Mouse (Mus musculus): ENCODE data around the gene Cyth4.

Gene Cyth4

GRCm38 (mm10) chr15:78587050-78587994 lies 9.5 kb upstream of the Cyth4 start:
- peak; percentile 74 to 90 for DNase-seq

DNA sequence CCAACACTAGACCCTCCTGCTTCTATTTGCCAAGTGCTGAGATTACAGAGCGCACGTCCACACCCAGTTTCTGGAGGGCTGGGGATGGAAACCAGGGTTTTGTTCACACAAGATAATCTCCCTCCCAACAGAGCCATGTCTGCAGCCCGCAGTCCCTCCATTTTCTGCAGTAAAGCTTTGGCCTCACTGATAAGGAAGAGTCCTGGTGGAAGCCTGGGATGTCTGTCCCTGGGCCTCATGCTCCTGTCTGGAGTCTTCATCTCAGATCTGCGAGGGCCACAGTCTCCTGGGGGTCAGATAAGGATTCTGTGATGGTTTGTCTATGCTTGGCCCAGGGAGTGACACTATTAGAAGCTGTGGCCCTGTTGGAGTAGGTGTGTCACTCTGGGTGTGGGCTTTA lies 8.8 kb upstream of the Cyth4 start:
- no peak for DNase-seq

- DNase-seq = peak; percentile 52 to 64
Observed at GRCm38 (mm10) chr15:78588900-78589299, 7.9 kb upstream of the Cyth4 start.

- no peak for DNase-seq
Observed at GRCm38 (mm10) chr15:78589936-78590335, 6.9 kb upstream of the Cyth4 start.

DNA sequence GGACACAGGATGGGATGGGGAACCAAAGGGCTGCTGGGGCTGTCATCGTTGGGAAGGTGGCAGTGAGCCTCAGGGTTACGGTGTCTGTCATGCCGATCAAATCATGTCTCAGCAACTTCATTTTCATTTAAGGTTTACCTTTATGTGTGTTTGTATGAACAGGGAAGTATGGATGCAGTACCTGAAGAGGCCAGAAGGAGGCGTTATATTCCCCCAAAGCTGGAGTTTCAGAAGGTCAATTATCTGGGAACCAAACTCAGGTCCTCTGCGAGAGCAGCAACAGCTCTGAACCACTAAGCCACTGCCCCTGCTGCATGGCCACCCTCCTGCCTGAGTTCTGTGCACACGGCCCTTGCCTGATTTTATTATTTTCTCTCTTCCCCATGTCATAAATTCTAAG lies 6.1 kb upstream of the Cyth4 start:
- DNase-seq = no peak

GRCm38 (mm10) chr15:78591680-78592451 lies 5.0 kb upstream of the Cyth4 start:
- peak; percentile 69 to 70 for DNase-seq

GRCm38 (mm10) chr15:78592452-78592968 lies 4.3 kb upstream of the Cyth4 start:
- no peak for DNase-seq

GRCm38 (mm10) chr15:78593896-78594425 lies 2.9 kb upstream of the Cyth4 start:
- no peak for DNase-seq

- DNase-seq = no peak
Observed at GRCm38 (mm10) chr15:78594831-78595230, 2.0 kb upstream of the Cyth4 start.

DNA sequence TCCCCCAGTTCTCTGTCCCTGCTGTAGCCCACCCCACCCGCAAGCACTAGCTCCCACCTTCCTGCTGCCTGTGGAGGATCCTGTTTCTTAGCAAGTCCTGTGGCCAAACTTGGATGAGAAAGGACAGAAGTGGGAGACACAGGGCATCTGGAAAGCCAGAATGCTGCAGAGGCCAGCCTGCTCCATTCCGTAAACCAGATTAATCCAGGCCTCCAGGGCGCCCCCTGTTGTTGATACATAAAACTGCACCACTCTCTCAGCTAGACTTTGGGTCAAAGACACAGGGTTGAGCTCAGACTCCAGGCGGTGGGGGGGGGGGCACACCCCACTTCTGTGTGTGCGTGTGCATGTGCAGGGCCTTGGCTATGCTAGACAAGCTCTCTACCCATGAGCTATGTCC lies 1.4 kb upstream of the Cyth4 start:
- DNase-seq = no peak

GRCm38 (mm10) chr15:78596504-78596903 lies 343 bp upstream of the Cyth4 start:
- no peak for DNase-seq

GRCm38 (mm10) chr15:78597729-78598128 lies 882 bp downstream of the Cyth4 start:
- DNase-seq = peak; percentile 67 to 79

DNA sequence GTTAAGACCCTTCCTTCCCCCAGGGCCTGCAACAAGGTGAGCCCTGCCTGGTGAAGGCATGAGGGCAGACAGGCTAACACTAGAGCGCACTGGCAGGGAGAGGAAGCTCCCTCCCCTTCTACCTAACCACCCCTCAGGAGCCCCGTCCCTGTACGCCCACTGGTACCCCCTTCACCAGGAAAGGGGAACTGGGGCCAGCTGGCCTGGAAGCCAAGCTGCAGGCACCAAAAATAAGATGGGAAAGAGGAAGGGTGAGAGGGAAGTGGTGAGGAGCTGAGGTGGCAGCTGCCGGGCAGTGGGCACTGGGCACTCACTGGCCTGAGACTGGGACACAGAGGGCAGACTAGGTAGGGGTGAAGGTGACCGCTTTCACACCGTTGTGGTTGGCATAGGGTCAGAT lies 2.3 kb downstream of the Cyth4 start:
- peak in 1 of 2 experiments; percentile 39 for DNase-seq

- no peak for DNase-seq
Observed at GRCm38 (mm10) chr15:78599529-78600193, 2.8 kb downstream of the Cyth4 start.

GRCm38 (mm10) chr15:78601180-78601579 lies 4.3 kb downstream of the Cyth4 start:
- no peak for DNase-seq

DNA sequence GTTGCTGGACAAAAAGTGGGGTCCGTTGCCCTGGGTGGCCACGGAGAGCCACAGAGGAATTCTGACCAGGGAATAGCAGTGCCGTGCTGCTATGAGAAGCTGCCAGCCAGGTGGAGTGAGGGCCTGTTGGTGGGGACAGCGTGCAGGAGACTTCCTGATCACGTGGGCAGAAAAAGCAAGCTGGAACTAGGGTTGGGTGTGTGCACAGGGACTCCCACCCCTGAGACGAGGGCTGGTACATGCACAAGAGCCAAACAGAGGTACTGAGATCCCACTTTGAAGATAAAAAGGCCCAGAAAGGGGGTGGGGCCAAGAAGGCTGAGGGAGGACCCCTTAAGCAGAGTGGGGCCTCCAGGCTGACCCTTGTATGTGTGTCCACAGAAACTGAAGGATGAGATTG lies 7.4 kb downstream of the Cyth4 start:
- no peak for DNase-seq

GRCm38 (mm10) chr15:78605371-78605791 lies 8.5 kb downstream of the Cyth4 start:
- peak; percentile 50 to 60 for DNase-seq

DNA sequence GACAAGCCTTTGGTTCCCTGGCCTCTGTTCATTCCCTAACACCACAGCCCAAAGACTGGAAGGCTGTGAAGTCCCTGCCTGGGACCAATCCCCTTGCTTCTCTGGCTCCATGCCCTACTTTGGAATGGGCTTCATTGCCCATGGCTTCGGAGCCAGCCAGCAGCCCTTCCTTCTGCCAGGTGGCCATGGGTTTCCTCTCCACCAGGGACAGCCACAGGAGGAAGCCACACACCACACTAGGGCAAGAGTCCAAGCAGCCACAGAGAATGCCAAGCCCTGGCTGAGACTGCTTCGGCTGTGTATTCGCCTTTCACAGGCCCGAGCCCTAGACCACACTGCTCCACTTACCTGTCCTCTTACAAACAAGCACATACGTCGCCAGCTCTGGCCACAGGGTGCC lies 9.2 kb downstream of the Cyth4 start:
- DNase-seq = no peak

DNA sequence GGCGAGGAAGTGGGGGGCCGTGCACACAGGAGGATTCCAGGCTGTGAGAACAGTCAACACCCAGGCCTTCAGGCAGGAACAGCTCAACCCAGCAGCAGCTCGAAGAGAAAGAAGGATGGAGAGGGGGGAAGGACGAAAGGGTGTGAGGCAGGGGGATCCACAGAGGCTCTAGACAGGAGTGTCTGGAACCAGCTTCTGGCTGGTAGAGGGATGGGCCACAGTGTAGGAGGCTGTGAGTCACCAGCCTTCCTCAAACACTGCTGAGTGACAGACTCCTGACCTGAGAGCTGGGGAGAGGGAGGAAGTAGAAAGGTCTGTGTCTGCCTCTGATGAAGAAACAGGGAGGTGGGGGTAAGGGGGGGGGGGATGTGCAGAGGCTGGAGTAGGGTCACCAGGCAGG lies 10.6 kb downstream of the Cyth4 start:
- DNase-seq = no peak

- no peak for DNase-seq
Observed at GRCm38 (mm10) chr15:78610705-78611462, 14.0 kb downstream of the Cyth4 start.

DNA sequence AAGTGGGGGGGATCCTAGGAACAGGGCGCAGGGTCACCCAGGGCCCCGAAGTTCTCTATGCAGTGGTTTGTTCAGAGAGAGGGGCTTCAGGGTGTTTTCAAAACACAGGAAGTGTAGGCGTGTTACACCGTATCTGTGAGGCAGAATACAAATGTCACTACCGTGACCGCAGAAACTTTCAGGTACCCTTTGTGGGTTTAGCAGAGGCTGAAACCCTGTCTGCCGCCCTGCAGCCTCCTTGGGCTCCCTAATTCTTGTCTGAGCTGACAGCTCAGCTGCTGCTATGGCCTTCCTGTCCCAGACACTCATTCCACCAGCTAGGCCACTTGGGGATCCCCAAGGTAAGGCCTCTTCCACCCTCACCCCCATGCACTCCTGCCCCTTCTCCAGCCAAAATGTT lies 17.7 kb downstream of the Cyth4 start:
- no peak for DNase-seq

- no peak for DNase-seq
Observed at GRCm38 (mm10) chr15:78616973-78617372, 20.1 kb downstream of the Cyth4 start.
